Mouse (Mus musculus): ENCODE data around the gene St3gal2.

DNA sequence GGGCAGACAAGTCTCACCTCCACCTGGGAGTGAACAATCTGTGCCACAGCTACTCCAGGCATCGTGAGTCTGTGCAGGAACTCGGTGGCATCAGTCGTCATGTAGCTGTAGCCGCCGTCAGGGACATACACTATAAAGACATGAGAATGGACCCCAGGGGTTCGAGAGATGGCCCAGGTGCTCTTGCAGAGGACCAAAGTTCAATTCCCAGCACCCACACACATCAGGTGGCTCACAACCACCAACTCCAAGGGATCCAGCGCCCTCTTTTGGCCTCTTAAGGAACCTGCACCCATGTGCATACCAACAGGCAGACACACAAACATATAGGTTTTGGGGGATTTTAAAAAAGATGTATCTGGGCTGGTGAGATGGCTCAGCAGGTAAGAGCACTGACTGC lies 27.7 kb upstream of the St3gal2 start:
- TF ChIP-seq EP300 (IDR thresholded peaks at IDR 0.05; ENCODE audit: low read depth) (no peak), CTCF (IDR thresholded peaks at IDR 0.05; ENCODE audit: low read depth) (0 out of 2 replicates have a peak, but pooled peaks have one; percentile 8)
